Mouse (Mus musculus): ENCODE measurements around the gene Lamp2.
"Not testable (repeated sequence)": the region's sequence is repeated elsewhere in the genome, so short reads cannot be mapped to it uniquely, and the experiment has no call there.

GRCm38 (mm10) chrX:38485464-38485863 lies 29.2 kb upstream of the Lamp2 start:
- not testable (repeated sequence) for TF ChIP-seq ZC3H11A (IDR thresholded peaks at IDR 0.05; ENCODE audit: borderline replicate concordance, low read depth, low read length); ZNF384 (IDR thresholded peaks at IDR 0.05; ENCODE audit: low read depth, low read length)
